Mouse (Mus musculus) heart, embryonic 15.5 days (tissue): ENCODE measurements around the gene Man1a. TPM values are rescaled to one million over a fixed set of nuclear protein-coding genes. Genes with fewer than 3 reads are reported as not detected.

Experiments used
- ATAC-seq: fragments of 200-750 bp; cut with Nextera tagmentation; replicated peaks from 2 replicates; pipeline ENCODE4 v1.8.0; 2017; ENCODE audit warnings: low read depth, moderate TSS enrichment; ENCODE audit not compliant: insufficient number of reproducible peaks, insufficient read depth, low FRiP score
- H3K27ac ChIP-seq: fragments of 300-500 bp; sonication (generic); 2 replicates; pipeline ENCODE4 v1.5.1; 2015; ENCODE audit warnings: mild to moderate bottlenecking, inconsistent platforms
- H3K27me3 ChIP-seq: fragments of 300-500 bp; sonication (generic); 2 replicates; pipeline ENCODE4 v1.6.1; 2015; ENCODE audit warnings: inconsistent platforms
- H3K36me3 ChIP-seq: fragments of 300-500 bp; sonication (generic); 2 replicates; pipeline ENCODE4 v1.6.1; 2015; ENCODE audit warnings: mild to moderate bottlenecking, inconsistent platforms
- H3K4me1 ChIP-seq: fragments of 300-500 bp; sonication (generic); replicated peaks from 2 replicates; pipeline ENCODE4 v1.6.1; 2015; ENCODE audit warnings: inconsistent platforms
- H3K4me2 ChIP-seq: fragments of 300-500 bp; sonication (generic); 2 replicates; pipeline ENCODE4 v1.6.1; 2015; ENCODE audit warnings: inconsistent platforms, mild to moderate bottlenecking, moderate library complexity
- H3K4me3 ChIP-seq: fragments of 300-500 bp; sonication (generic); 2 replicates; pipeline ENCODE4 v1.5.1; 2015; ENCODE audit warnings: mild to moderate bottlenecking, inconsistent platforms
- H3K9ac ChIP-seq: fragments of 300-500 bp; sonication (generic); 2 replicates; pipeline ENCODE4 v1.6.1; 2015; ENCODE audit warnings: mild to moderate bottlenecking, inconsistent platforms
- H3K9me3 ChIP-seq: fragments of 300-500 bp; sonication (generic); replicated peaks from 2 replicates; pipeline ENCODE4 v1.6.1; 2016; ENCODE audit warnings: inconsistent platforms
- WGBS: fragments of 180-500 bp; shearing (Covaris S2); methylation state at CpG from one replicate; pipeline ENCODE4 v1.1.7; 2015; ENCODE audit warnings: mixed read lengths; 5-methylcytosine and 5-hydroxymethylcytosine counted together
- polyA plus RNA-seq: library from polyadenylated mRNA; unstranded; fragments of >200 nt; fragmentation: Nextera tagmentation; extraction: Ambion mirVana; gene quantifications from 2 replicates; pipeline ENCODE4 v1.2.1, GENCODE M21; 2015

The Man1a gene
- polyA plus RNA-seq, 1 experiment from 2014 or later, result 5.3 TPM

GRCm38 (mm10) chr10:54013143-54013791 is 63.1 kb downstream of the Man1a start:
- H3K27me3 ChIP-seq, result no peaks in the 10 kb centered on the region
- no peak overlapping the region for H3K9ac ChIP-seq
- H3K4me1 ChIP-seq, result no peaks in the 10 kb centered on the region
- 80% methylated on average over 11 of the region's 11 CpGs for WGBS
- H3K4me3 ChIP-seq, result no peak overlapping the region
- H3K9me3 ChIP-seq, result no peaks in the 10 kb centered on the region
- no peak overlapping the region for H3K27ac ChIP-seq
- no peaks in the 10 kb centered on the region for H3K36me3 ChIP-seq
- H3K4me2 ChIP-seq, result no peak overlapping the region
- ATAC-seq, result no peak

- no peak for ATAC-seq
- no peaks in the 10 kb centered on the region for H3K4me1 ChIP-seq
- H3K27ac ChIP-seq, result no peak overlapping the region
- no peak overlapping the region for H3K9ac ChIP-seq
- H3K4me3 ChIP-seq, result no peak overlapping the region
- no peaks in the 10 kb centered on the region for H3K36me3 ChIP-seq
- H3K4me2 ChIP-seq, result no peak overlapping the region
- WGBS, result 65% methylated on average over 6 of the region's 6 CpGs
- H3K9me3 ChIP-seq, result no peaks in the 10 kb centered on the region
- no peaks in the 10 kb centered on the region for H3K27me3 ChIP-seq
Measured at GRCm38 (mm10) chr10:54009154-54009553, 67.3 kb downstream of the Man1a start.

GRCm38 (mm10) chr10:54006868-54007267 is 69.5 kb downstream of the Man1a start:
- WGBS, result 40% methylated on average over 3 of the region's 3 CpGs
- H3K9me3 ChIP-seq, result no peaks in the 10 kb centered on the region
- H3K4me3 ChIP-seq, result no peak overlapping the region
- H3K4me1 ChIP-seq, result no peaks in the 10 kb centered on the region
- no peak overlapping the region for H3K9ac ChIP-seq
- ATAC-seq, result no peak
- H3K36me3 ChIP-seq, result no peaks in the 10 kb centered on the region
- no peak overlapping the region for H3K27ac ChIP-seq
- H3K27me3 ChIP-seq, result no peaks in the 10 kb centered on the region
- no peak overlapping the region for H3K4me2 ChIP-seq

- Histone ChIP-seq H3K27ac (no peak overlapping the region), H3K4me2 (no peak overlapping the region), H3K4me1 (no peaks in the 10 kb centered on the region), H3K9ac (no peak overlapping the region), H3K9me3 (no peaks in the 10 kb centered on the region), H3K27me3 (no peaks in the 10 kb centered on the region), H3K36me3 (no peaks in the 10 kb centered on the region), H3K4me3 (no peak overlapping the region)
- WGBS, result 72% methylated on average over 2 of the region's 2 CpGs
- no peak for ATAC-seq
Measured at GRCm38 (mm10) chr10:54005847-54006246, 70.6 kb downstream of the Man1a start.

GRCm38 (mm10) chr10:54002936-54003335 is 73.5 kb downstream of the Man1a start:
- no peaks in the 10 kb centered on the region for H3K27me3 ChIP-seq
- no peak overlapping the region for H3K27ac ChIP-seq
- H3K9me3 ChIP-seq, result no peaks in the 10 kb centered on the region
- H3K36me3 ChIP-seq, result no peaks in the 10 kb centered on the region
- H3K4me1 ChIP-seq, result no peaks in the 10 kb centered on the region
- WGBS, result 89% methylated on average over 2 of the region's 2 CpGs
- no peak for ATAC-seq
- H3K4me3 ChIP-seq, result no peak overlapping the region
- no peak overlapping the region for H3K9ac ChIP-seq
- H3K4me2 ChIP-seq, result no peak overlapping the region

GRCm38 (mm10) chr10:53997301-53997700 is 79.1 kb downstream of the Man1a start:
- no peak overlapping the region for H3K4me2 ChIP-seq
- no peak for ATAC-seq
- 94% methylated on average over 13 of the region's 13 CpGs for WGBS

GRCm38 (mm10) chr10:53996216-53996615 is 80.2 kb downstream of the Man1a start:
- Histone ChIP-seq H3K4me2 (no peak overlapping the region), H3K9me3 (no peaks in the 10 kb centered on the region), H3K4me1 (no peaks in the 10 kb centered on the region), H3K9ac (no peak overlapping the region), H3K4me3 (no peak overlapping the region), H3K36me3 (no peaks in the 10 kb centered on the region), H3K27ac (no peak overlapping the region), H3K27me3 (no peaks in the 10 kb centered on the region)
- ATAC-seq, result no peak

More at GRCm38 (mm10) chr10:53997301-53997700, 79.1 kb downstream of the Man1a start:
- H3K27me3 ChIP-seq, result no peaks in the 10 kb centered on the region
- H3K27ac ChIP-seq, result no peak overlapping the region
- no peaks in the 10 kb centered on the region for H3K9me3 ChIP-seq
- H3K9ac ChIP-seq, result no peak overlapping the region
- H3K4me3 ChIP-seq, result no peak overlapping the region
- no peaks in the 10 kb centered on the region for H3K36me3 ChIP-seq
- no peaks in the 10 kb centered on the region for H3K4me1 ChIP-seq

- Histone ChIP-seq H3K9ac (no peak overlapping the region), H3K4me3 (no peak overlapping the region), H3K27me3 (no peaks in the 10 kb centered on the region), H3K4me1 (no peaks in the 10 kb centered on the region), H3K36me3 (no peaks in the 10 kb centered on the region), H3K27ac (no peak overlapping the region), H3K4me2 (no peak overlapping the region), H3K9me3 (no peaks in the 10 kb centered on the region)
- 91% methylated on average over 3 of the region's 3 CpGs for WGBS
- ATAC-seq, result no peak
Measured at GRCm38 (mm10) chr10:53994591-53994990, 81.8 kb downstream of the Man1a start.

GRCm38 (mm10) chr10:53990434-53990833 is 86.0 kb downstream of the Man1a start:
- 67% methylated on average over 4 of the region's 4 CpGs for WGBS
- Histone ChIP-seq H3K27ac (no peak overlapping the region), H3K4me2 (no peak overlapping the region), H3K27me3 (no peaks in the 10 kb centered on the region), H3K4me1 (no peaks in the 10 kb centered on the region), H3K9me3 (no peaks in the 10 kb centered on the region), H3K36me3 (no peaks in the 10 kb centered on the region), H3K9ac (no peak overlapping the region), H3K4me3 (no peak overlapping the region)
- ATAC-seq, result no peak

- Histone ChIP-seq H3K36me3 (no peaks in the 10 kb centered on the region), H3K4me3 (no peak overlapping the region), H3K27ac (no peak overlapping the region), H3K4me1 (no peaks in the 10 kb centered on the region), H3K9ac (no peak overlapping the region), H3K9me3 (no peaks in the 10 kb centered on the region), H3K4me2 (no peak overlapping the region), H3K27me3 (no peaks in the 10 kb centered on the region)
- WGBS, result 92% methylated on average over 5 of the region's 5 CpGs
- no peak for ATAC-seq
Measured at GRCm38 (mm10) chr10:53984894-53985293, 91.5 kb downstream of the Man1a start.

GRCm38 (mm10) chr10:53984086-53984485 is 92.3 kb downstream of the Man1a start:
- Histone ChIP-seq H3K4me3 (no peak overlapping the region), H3K4me2 (no peak overlapping the region), H3K27me3 (no peaks in the 10 kb centered on the region), H3K9me3 (no peaks in the 10 kb centered on the region), H3K27ac (no peak overlapping the region), H3K4me1 (no peaks in the 10 kb centered on the region), H3K9ac (no peak overlapping the region), H3K36me3 (no peaks in the 10 kb centered on the region)
- ATAC-seq, result no peak
- WGBS, result 47% methylated on average over 3 of the region's 3 CpGs

GRCm38 (mm10) chr10:53978647-53979046 is 97.8 kb downstream of the Man1a start:
- no peak overlapping the region for H3K27ac ChIP-seq
- no peaks in the 10 kb centered on the region for H3K27me3 ChIP-seq
- no peak overlapping the region for H3K4me2 ChIP-seq
- no peaks in the 10 kb centered on the region for H3K9me3 ChIP-seq
- no peak overlapping the region for H3K9ac ChIP-seq
- ATAC-seq, result no peak
- H3K4me1 ChIP-seq, result no peaks in the 10 kb centered on the region
- H3K4me3 ChIP-seq, result no peak overlapping the region
- WGBS, result 81% methylated on average over 1 of the region's 1 CpGs
- no peaks in the 10 kb centered on the region for H3K36me3 ChIP-seq
